Mouse (Mus musculus) cortical plate, adult 2 months (tissue): ENCODE results near the gene Pkd1l3.

ENCODE experiments used
- CTCF ChIP-seq: fragments of 200-500 bp; IDR thresholded peaks from 2 replicates; pipeline ENCODE4 v1.5.1; 2011; ENCODE audit warnings: mild to moderate bottlenecking, control low read depth, low read length; ENCODE audit not compliant: insufficient read depth; ENCODE audit errors: extremely low read depth
- POLR2A ChIP-seq: fragments of 200-500 bp; IDR thresholded peaks from 2 replicates; pipeline ENCODE4 v1.6.1; 2011; ENCODE audit warnings: mild to moderate bottlenecking, low read length, control low read depth; ENCODE audit not compliant: insufficient read depth; ENCODE audit errors: extremely low read depth

- TF ChIP-seq CTCF (no peak), POLR2A (no peak)
Observed at GRCm38 (mm10) chr8:109672656-109673055, 58.3 kb downstream of the Pkd1l3 start.
